Mouse (Mus musculus) embryonic facial prominence, embryonic 13.5 days (tissue): Measurements from ENCODE around the gene Ropn1l. TPM values are rescaled to one million over a fixed set of nuclear protein-coding genes. Genes with fewer than 3 reads are reported as not detected.

Experiments used
- ATAC-seq: fragments of 200-750 bp; cut with Nextera tagmentation; 2 replicates; pipeline ENCODE4 v1.8.0; 2017; ENCODE audit warnings: low read depth; ENCODE audit not compliant: insufficient number of reproducible peaks, insufficient read depth, low FRiP score, low TSS enrichment
- H3K27ac ChIP-seq: fragments of 300-500 bp; sonication (generic); 2 replicates; pipeline ENCODE4 v1.5.1; 2015; ENCODE audit warnings: moderate library complexity, mild to moderate bottlenecking, inconsistent platforms
- H3K27me3 ChIP-seq: fragments of 300-500 bp; sonication (generic); 2 replicates; pipeline ENCODE4 v1.6.1; 2015; ENCODE audit warnings: mild to moderate bottlenecking, inconsistent platforms
- H3K36me3 ChIP-seq: fragments of 300-500 bp; sonication (generic); 2 replicates; pipeline ENCODE4 v1.6.1; 2015; ENCODE audit warnings: mild to moderate bottlenecking, inconsistent platforms
- H3K4me1 ChIP-seq: fragments of 300-500 bp; sonication (generic); 2 replicates; pipeline ENCODE4 v1.6.1; 2015; ENCODE audit warnings: inconsistent platforms
- H3K4me2 ChIP-seq: fragments of 300-500 bp; sonication (generic); 2 replicates; pipeline ENCODE4 v1.6.1; 2015; ENCODE audit warnings: moderate library complexity, mild to moderate bottlenecking, inconsistent platforms
- H3K4me3 ChIP-seq: fragments of 300-500 bp; sonication (generic); 2 replicates; pipeline ENCODE4 v1.5.1; 2015; ENCODE audit warnings: mild to moderate bottlenecking, inconsistent platforms
- H3K9ac ChIP-seq: fragments of 300-500 bp; sonication (generic); 2 replicates; pipeline ENCODE4 v1.6.1; 2015; ENCODE audit warnings: mild to moderate bottlenecking, inconsistent platforms
- H3K9me3 ChIP-seq: fragments of 300-500 bp; sonication (generic); 2 replicates; pipeline ENCODE4 v1.6.1; 2016; ENCODE audit warnings: inconsistent platforms
- WGBS: fragments of 180-500 bp; shearing (Covaris S2); methylation state at CpG from one replicate; pipeline ENCODE4 v1.1.7; 2015; ENCODE audit warnings: mixed read lengths; 5-methylcytosine and 5-hydroxymethylcytosine counted together
- polyA plus RNA-seq: library from polyadenylated mRNA; unstranded; fragments of >200 nt; fragmentation: Nextera tagmentation; extraction: Ambion mirVana; gene quantifications from 2 replicates; pipeline ENCODE4 v1.2.1, GENCODE M21; 2015

Gene Ropn1l
- polyA plus RNA-seq, 1 experiment from 2014 or later, result 1.5 TPM

- no peak overlapping the region for H3K27ac ChIP-seq
- no peak overlapping the region for H3K4me3 ChIP-seq
- no peaks in the 10 kb centered on the region for H3K9me3 ChIP-seq
- no peaks in the 10 kb centered on the region for H3K27me3 ChIP-seq
- WGBS, result 45% methylated on average over 9 of the region's 9 CpGs
- H3K4me2 ChIP-seq, result no peak overlapping the region
- ATAC-seq, result no peak
- H3K4me1 ChIP-seq, result no peaks in the 10 kb centered on the region
- H3K36me3 ChIP-seq, result no peaks in the 10 kb centered on the region
- H3K9ac ChIP-seq, result no peak overlapping the region
Observed at GRCm38 (mm10) chr15:31419037-31419436, 34.5 kb downstream of the Ropn1l start.

DNA sequence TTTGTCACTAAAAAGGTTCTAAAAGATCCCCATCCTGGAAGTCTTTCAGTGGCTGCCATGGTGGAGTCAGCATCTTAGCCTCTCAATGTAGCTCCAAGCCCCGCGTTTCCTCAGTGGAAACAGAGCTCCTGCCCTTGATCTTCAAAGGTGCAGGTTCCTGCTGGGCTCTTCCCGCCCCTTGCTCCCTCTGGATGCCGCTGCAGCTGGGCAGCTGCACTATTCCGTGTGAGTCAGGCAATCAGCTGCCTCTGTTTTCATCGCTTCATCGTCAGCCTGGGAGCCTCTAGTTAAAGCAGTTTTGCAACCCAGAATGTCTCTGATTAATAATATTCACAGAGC, 34.9 kb downstream of the Ropn1l start:
- H3K9me3 ChIP-seq, result no peaks in the 10 kb centered on the region
- WGBS, result 27% methylated on average over 7 of the region's 7 CpGs
- no peak overlapping the region for H3K4me3 ChIP-seq
- no peak overlapping the region for H3K4me2 ChIP-seq
- no peak for ATAC-seq
- H3K36me3 ChIP-seq, result no peaks in the 10 kb centered on the region
- no peak overlapping the region for H3K9ac ChIP-seq
- H3K4me1 ChIP-seq, result no peaks in the 10 kb centered on the region
- H3K27me3 ChIP-seq, result no peaks in the 10 kb centered on the region
- no peak overlapping the region for H3K27ac ChIP-seq

- ATAC-seq, result 0 out of 2 replicates have a peak, but pooled peaks have one; percentile 52
- no peaks in the 10 kb centered on the region for H3K9me3 ChIP-seq
- H3K4me3 ChIP-seq, result no peak overlapping the region
- H3K4me2 ChIP-seq, result no peak overlapping the region
- WGBS, result 63% methylated on average over 21 of the region's 21 CpGs
- no peak overlapping the region for H3K9ac ChIP-seq
- H3K36me3 ChIP-seq, result no peaks in the 10 kb centered on the region
- H3K4me1 ChIP-seq, result no peaks in the 10 kb centered on the region
- no peaks in the 10 kb centered on the region for H3K27me3 ChIP-seq
- no peak overlapping the region for H3K27ac ChIP-seq
Observed at GRCm38 (mm10) chr15:31417796-31418685, 35.5 kb downstream of the Ropn1l start.

- WGBS, result 68% methylated on average over 6 of the region's 6 CpGs
- ATAC-seq, result no peak
- Histone ChIP-seq H3K4me2 (no peak overlapping the region), H3K36me3 (no peaks in the 10 kb centered on the region), H3K9ac (no peak overlapping the region), H3K4me3 (no peak overlapping the region), H3K9me3 (no peaks in the 10 kb centered on the region), H3K27ac (no peak overlapping the region), H3K27me3 (no peaks in the 10 kb centered on the region), H3K4me1 (no peaks in the 10 kb centered on the region)
Observed at GRCm38 (mm10) chr15:31417409-31417795, 36.1 kb downstream of the Ropn1l start.

DNA sequence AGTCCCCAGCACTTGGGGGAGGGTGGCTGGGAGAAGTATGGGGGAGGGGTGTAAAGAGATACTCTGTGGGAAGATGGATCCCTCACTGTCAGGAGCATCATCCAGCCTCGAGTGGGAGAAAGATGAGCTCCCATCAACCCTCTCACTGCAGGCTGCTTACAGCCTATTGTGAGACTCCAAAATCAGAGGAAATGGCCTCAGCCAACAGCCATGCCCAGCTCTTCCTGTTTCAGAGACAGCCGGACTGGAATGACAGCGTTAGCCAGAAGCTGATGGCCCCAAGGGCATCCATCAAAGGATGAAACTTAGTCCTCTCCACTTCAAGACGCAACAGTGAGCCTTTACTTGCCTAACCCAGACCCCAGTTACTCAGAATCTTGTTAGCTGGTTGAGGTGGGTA, 38.4 kb downstream of the Ropn1l start:
- Histone ChIP-seq H3K27me3 (no peaks in the 10 kb centered on the region), H3K9ac (no peak overlapping the region), H3K9me3 (no peaks in the 10 kb centered on the region), H3K4me1 (no peaks in the 10 kb centered on the region), H3K27ac (no peak overlapping the region), H3K36me3 (no peaks in the 10 kb centered on the region), H3K4me2 (no peak overlapping the region), H3K4me3 (no peak overlapping the region)
- ATAC-seq, result no peak
- WGBS, result 62% methylated on average over 4 of the region's 4 CpGs

DNA sequence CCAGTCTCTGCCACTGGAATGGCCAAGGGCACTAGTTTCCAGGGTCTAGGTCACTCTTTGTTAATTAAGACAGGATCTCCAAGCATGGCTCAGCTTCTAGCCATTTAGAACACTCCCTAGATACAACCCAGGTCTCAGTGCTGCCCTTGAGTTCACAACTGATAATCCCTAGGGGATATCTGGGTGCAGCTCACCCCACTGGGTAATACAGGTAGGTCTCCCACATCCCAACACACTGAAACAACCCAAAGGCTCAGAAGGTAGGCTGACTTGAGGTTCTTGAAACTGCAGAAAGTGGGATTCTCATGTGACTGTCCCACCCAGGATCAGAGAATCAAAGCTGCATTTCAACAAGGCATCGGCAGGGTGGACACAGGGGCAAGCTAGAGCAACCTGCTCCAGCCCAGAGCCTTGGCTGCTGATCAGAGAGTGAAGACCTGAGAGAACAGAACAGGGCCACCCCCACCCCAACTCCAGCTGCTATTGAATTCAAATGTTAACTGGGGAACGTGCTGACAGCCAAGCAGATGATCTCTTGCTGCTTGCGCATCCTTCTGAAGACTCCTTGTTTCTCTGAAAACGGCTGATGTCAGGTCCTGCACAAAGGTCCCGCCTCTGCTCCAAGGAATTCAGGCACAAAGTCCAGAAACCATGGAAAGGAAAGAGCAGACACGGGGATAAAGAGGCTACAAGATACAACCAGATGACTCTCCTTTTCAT, 39.2 kb downstream of the Ropn1l start:
- Histone ChIP-seq H3K9ac (no peak overlapping the region), H3K4me1 (no peaks in the 10 kb centered on the region), H3K4me2 (no peak overlapping the region), H3K27ac (no peak overlapping the region), H3K9me3 (no peaks in the 10 kb centered on the region), H3K36me3 (no peaks in the 10 kb centered on the region), H3K4me3 (no peak overlapping the region), H3K27me3 (no peaks in the 10 kb centered on the region)
- WGBS, result 56% methylated on average over 6 of the region's 6 CpGs
- no peak for ATAC-seq

DNA sequence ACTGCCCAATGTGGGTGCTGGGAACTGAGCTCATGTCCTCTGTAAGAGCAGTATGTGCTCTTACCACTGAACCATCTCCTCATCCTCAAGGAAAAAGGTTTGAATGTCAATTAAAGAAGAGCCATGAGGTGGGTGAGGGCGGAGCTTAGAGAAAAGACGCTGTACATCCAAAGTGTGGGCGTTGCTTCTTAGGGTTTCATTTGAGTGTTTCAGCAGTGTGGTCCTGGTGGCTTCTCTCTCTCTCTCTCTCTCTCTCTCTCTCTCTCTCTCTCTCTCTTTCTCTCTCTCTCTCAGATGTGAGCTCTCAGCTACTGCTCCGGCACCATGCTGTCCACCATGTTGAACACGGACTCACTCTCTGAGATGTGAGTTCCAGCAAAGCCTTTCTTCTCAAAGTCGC, 39.9 kb downstream of the Ropn1l start:
- no peak overlapping the region for H3K27ac ChIP-seq
- WGBS, result 85% methylated on average over 6 of the region's 6 CpGs

GRCm38 (mm10) chr15:31412933-31413332, 40.6 kb downstream of the Ropn1l start:
- H3K4me2 ChIP-seq, result no peak overlapping the region
- no peak overlapping the region for H3K9ac ChIP-seq
- no peak overlapping the region for H3K27ac ChIP-seq
- no peaks in the 10 kb centered on the region for H3K27me3 ChIP-seq
- H3K9me3 ChIP-seq, result no peaks in the 10 kb centered on the region
- H3K4me3 ChIP-seq, result no peak overlapping the region
- no peaks in the 10 kb centered on the region for H3K4me1 ChIP-seq
- WGBS, result 43% methylated on average over 3 of the region's 3 CpGs
- ATAC-seq, result no peak
- H3K36me3 ChIP-seq, result no peaks in the 10 kb centered on the region

More for the DNA sequence above, 39.9 kb downstream of the Ropn1l start:
- ATAC-seq, result no peak
- no peaks in the 10 kb centered on the region for H3K9me3 ChIP-seq
- H3K4me3 ChIP-seq, result no peak overlapping the region
- H3K4me2 ChIP-seq, result no peak overlapping the region
- no peaks in the 10 kb centered on the region for H3K36me3 ChIP-seq
- no peak overlapping the region for H3K9ac ChIP-seq
- no peaks in the 10 kb centered on the region for H3K27me3 ChIP-seq
- H3K4me1 ChIP-seq, result no peaks in the 10 kb centered on the region

DNA sequence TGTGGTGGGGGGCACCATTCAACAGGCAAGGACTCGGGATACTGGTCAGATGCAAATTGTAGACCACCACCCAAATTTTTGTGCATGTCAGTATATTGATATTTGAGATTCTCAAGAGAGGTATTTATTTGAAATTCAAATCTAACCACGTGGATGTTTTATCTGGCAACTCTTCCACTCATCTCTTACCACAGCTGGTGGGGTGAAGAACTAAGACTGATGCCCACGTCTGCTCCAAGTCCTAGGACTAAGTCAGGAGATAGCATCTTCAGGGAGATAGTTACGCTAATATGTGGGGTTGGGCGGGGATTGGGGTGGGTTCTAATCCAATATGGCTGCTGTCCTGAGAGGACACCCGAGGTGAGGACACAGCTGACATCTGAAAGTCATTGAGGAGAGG, 41.1 kb downstream of the Ropn1l start:
- 77% methylated on average over 6 of the region's 6 CpGs for WGBS
- Histone ChIP-seq H3K4me1 (no peaks in the 10 kb centered on the region), H3K36me3 (no peaks in the 10 kb centered on the region), H3K9ac (no peak overlapping the region), H3K9me3 (no peaks in the 10 kb centered on the region), H3K27ac (no peak overlapping the region), H3K4me3 (no peak overlapping the region), H3K27me3 (no peaks in the 10 kb centered on the region), H3K4me2 (no peak overlapping the region)
- ATAC-seq, result no peak

- Histone ChIP-seq H3K4me2 (no peak overlapping the region), H3K4me3 (no peak overlapping the region), H3K36me3 (no peaks in the 10 kb centered on the region), H3K4me1 (no peaks in the 10 kb centered on the region), H3K9me3 (no peaks in the 10 kb centered on the region), H3K27me3 (no peaks in the 10 kb centered on the region), H3K27ac (no peak overlapping the region), H3K9ac (no peak overlapping the region)
- 84% methylated on average over 4 of the region's 4 CpGs for WGBS
- ATAC-seq, result no peak
Observed at GRCm38 (mm10) chr15:31407490-31407889, 46.0 kb downstream of the Ropn1l start.

DNA sequence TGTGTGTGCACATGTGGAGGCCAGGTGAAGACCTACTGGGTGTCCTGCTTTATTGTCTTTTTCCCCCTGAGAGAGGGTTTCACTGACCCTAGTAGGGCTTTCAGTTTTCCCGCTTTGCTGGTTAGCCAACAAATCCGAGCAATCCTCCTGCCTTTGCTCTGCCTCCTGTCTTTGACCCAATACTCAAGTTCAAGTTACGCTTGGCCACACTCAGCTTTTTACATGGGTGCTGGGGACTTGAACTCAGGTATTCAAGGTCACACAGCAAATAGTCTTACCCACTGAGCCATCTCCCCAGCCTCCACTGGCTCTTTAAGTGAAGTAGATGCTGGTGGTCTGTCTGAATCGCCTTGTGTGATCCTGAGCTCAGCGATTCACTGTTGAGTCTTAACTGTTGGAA, 46.7 kb downstream of the Ropn1l start:
- Histone ChIP-seq H3K4me3 (no peak overlapping the region), H3K27me3 (no peaks in the 10 kb centered on the region), H3K4me1 (no peaks in the 10 kb centered on the region), H3K27ac (no peak overlapping the region), H3K36me3 (no peaks in the 10 kb centered on the region), H3K4me2 (no peak overlapping the region), H3K9me3 (no peaks in the 10 kb centered on the region), H3K9ac (no peak overlapping the region)
- WGBS, result 83% methylated on average over 5 of the region's 5 CpGs
- no peak for ATAC-seq

GRCm38 (mm10) chr15:31404346-31404745, 49.2 kb downstream of the Ropn1l start:
- H3K4me1 ChIP-seq, result no peaks in the 10 kb centered on the region
- no peak overlapping the region for H3K4me3 ChIP-seq
- H3K9ac ChIP-seq, result no peak overlapping the region
- no peak overlapping the region for H3K4me2 ChIP-seq
- no peak overlapping the region for H3K27ac ChIP-seq
- no peak for ATAC-seq
- no peaks in the 10 kb centered on the region for H3K27me3 ChIP-seq
- H3K9me3 ChIP-seq, result no peaks in the 10 kb centered on the region
- WGBS, result 86% methylated on average over 8 of the region's 8 CpGs
- H3K36me3 ChIP-seq, result no peaks in the 10 kb centered on the region
